Mouse (Mus musculus) kidney, embryonic 16.5 days (tissue): Measurements from ENCODE around the gene Ankrd27. TPM values are rescaled to one million over a fixed set of nuclear protein-coding genes. Genes with fewer than 3 reads are reported as not detected.

Experiments used
- ATAC-seq: fragments of 200-750 bp; cut with Nextera tagmentation; 2 replicates; pipeline ENCODE4 v1.8.0; 2017; ENCODE audit warnings: moderate TSS enrichment; ENCODE audit not compliant: low FRiP score, low TSS enrichment
- H3K27ac ChIP-seq: fragments of 300-500 bp; sonication (generic); 2 replicates; pipeline ENCODE4 v1.5.1; 2014; ENCODE audit warnings: low read length
- H3K27me3 ChIP-seq: fragments of 300-500 bp; sonication (generic); 2 replicates; pipeline ENCODE4 v1.6.1; 2014; ENCODE audit warnings: low read length, control low read depth, mixed read lengths; ENCODE audit not compliant: insufficient read depth
- H3K36me3 ChIP-seq: fragments of 300-500 bp; sonication (generic); 2 replicates; pipeline ENCODE4 v1.6.1; 2014; ENCODE audit warnings: low read length, control low read depth, mixed read lengths; ENCODE audit not compliant: insufficient read depth
- H3K4me1 ChIP-seq: fragments of 300-500 bp; sonication (generic); 2 replicates; pipeline ENCODE4 v1.6.1; 2014; ENCODE audit warnings: low read length, control low read depth, mixed read lengths; ENCODE audit not compliant: insufficient read depth
- H3K4me2 ChIP-seq: fragments of 300-500 bp; sonication (generic); replicated peaks from 2 replicates; pipeline ENCODE4 v1.6.1; 2014; ENCODE audit warnings: low read depth, low read length
- H3K4me3 ChIP-seq: fragments of 300-500 bp; sonication (generic); 2 replicates; pipeline ENCODE4 v1.5.1; 2014; ENCODE audit warnings: mild to moderate bottlenecking, low read length
- H3K9ac ChIP-seq: fragments of 300-500 bp; sonication (generic); replicated peaks from 2 replicates; pipeline ENCODE4 v1.6.1; 2014; ENCODE audit warnings: low read length
- H3K9me3 ChIP-seq: fragments of 300-500 bp; sonication (generic); 2 replicates; pipeline ENCODE4 v1.6.1; 2016; ENCODE audit warnings: low read length, control low read depth
- WGBS: fragments of 180-500 bp; shearing (Covaris S2); extraction: QIAGEN DNeasy Blood & Tissue Kit; methylation state at CpG from one replicate; pipeline ENCODE4 v1.1.7; 2014; 5-methylcytosine and 5-hydroxymethylcytosine counted together
- polyA plus RNA-seq: library from polyadenylated mRNA; unstranded; fragments of >200 nt; fragmentation: Nextera tagmentation; extraction: Ambion mirVana; gene quantifications from 2 replicates; pipeline ENCODE4 v1.2.1, GENCODE M21; 2015

Gene Ankrd27
- polyA plus RNA-seq, 1 experiment from 2014 or later: 37.1 TPM

DNA sequence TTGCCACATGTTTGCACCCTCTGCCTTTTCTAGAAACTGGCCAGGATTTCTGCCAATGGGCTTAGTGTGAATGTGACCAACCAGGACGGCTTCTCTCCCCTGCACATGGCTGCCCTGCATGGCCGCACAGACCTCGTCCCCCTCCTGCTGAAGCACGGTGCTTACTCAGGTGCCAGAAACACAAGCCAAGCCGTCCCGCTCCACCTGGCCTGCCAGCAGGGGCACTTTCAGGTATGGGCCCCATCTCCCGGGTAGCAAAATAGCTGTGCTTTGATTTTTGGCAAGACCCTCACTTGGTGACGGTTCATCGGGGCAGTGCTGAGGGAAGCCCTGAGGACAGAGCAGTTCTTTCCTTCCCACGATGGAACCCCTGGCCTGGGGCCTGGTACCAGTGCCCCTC lies 41.3 kb downstream of the Ankrd27 start:
- no peaks in the 10 kb centered on the region for H3K4me1 ChIP-seq
- H3K27me3 ChIP-seq: no peaks in the 10 kb centered on the region
- H3K9me3 ChIP-seq: no peaks in the 10 kb centered on the region
- H3K9ac ChIP-seq: no peak overlapping the region
- ATAC-seq: no peak
- H3K4me2 ChIP-seq: no peak overlapping the region
- H3K27ac ChIP-seq: no peak overlapping the region
- peaks cover 63% of the 10 kb centered on the region for H3K36me3 ChIP-seq
- no peak overlapping the region for H3K4me3 ChIP-seq
- 76% methylated on average over 10 of the region's 10 CpGs for whole genome bisulfite sequencing

DNA sequence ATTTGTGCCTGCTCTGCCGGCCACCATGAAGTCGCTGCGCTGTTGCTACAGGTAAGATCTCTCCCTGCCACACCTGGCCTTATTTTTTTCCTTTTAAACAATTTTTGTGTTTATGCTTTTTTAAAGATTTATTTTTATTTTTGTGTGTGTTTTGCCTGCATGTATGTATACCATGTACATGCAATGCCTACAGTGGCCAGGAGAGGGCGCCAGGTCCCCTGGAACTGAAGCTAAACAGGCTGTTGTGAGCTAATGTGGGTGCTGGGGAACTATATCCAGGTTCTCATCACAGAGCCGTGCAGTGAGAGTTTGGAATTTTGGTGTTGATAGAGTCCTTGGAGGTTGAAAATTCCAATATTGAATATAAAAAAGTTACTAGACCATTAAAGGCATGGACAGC lies 42.5 kb downstream of the Ankrd27 start:
- H3K27ac ChIP-seq: no peak overlapping the region
- 74% methylated on average over 5 of the region's 5 CpGs for WGBS
- H3K4me1 ChIP-seq: no peaks in the 10 kb centered on the region
- no peak overlapping the region for H3K4me2 ChIP-seq
- no peaks in the 10 kb centered on the region for H3K9me3 ChIP-seq
- H3K9ac ChIP-seq: no peak overlapping the region
- H3K4me3 ChIP-seq: no peak overlapping the region
- ATAC-seq: no peak
- no peaks in the 10 kb centered on the region for H3K27me3 ChIP-seq
- peaks cover 58% of the 10 kb centered on the region for H3K36me3 ChIP-seq

DNA sequence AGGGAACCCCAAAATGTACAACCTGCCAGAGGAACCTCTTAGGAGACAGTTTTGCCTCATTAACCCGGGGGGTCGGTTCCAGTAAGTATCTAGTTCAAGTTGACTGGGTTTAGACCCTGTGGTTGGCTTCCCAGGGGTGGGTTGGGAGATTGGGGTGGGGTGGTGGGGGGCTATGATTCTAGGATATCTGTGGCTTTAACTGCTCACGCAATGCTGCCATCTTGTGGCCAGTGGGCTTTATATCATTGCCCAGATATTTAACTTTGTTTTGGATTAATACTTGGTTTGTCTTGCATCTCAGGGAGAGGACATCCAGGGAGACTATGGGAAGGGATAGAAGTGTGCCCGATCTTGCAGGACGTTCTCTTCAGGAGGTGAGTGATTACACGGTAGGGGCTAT lies 50.2 kb downstream of the Ankrd27 start:
- H3K4me2 ChIP-seq: no peak overlapping the region
- H3K27ac ChIP-seq: no peak overlapping the region
- peaks cover 54% of the 10 kb centered on the region for H3K36me3 ChIP-seq
- WGBS: 59% methylated on average over 6 of the region's 6 CpGs
- H3K27me3 ChIP-seq: no peaks in the 10 kb centered on the region
- H3K4me3 ChIP-seq: no peak overlapping the region
- H3K9ac ChIP-seq: no peak overlapping the region
- H3K4me1 ChIP-seq: no peaks in the 10 kb centered on the region
- 0 out of 2 replicates have a peak, but pooled peaks cover 6% of the 10 kb centered on the region for H3K9me3 ChIP-seq
- ATAC-seq: no peak

DNA sequence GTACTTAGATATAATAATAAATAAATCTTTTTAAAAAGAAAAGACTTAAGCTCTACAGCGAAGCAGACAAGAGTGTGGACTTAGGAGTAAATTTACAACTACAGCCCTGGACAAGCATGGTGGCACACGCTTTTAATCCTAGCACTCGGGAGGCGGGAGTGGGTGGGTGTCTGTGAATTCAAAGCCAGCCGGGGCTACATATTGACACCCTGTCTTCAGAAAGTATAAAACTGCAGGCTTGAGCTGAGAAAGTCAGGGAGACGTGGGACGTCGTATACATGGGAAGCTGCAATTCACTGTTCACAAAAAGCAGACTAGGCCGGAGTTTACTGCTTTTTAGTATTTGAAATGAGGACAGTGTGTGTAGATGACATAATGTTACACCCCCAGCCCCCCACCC lies 50.8 kb downstream of the Ankrd27 start:
- H3K9ac ChIP-seq: no peak overlapping the region
- WGBS: 91% methylated on average over 9 of the region's 9 CpGs
- H3K36me3 ChIP-seq: peaks cover 57% of the 10 kb centered on the region

DNA sequence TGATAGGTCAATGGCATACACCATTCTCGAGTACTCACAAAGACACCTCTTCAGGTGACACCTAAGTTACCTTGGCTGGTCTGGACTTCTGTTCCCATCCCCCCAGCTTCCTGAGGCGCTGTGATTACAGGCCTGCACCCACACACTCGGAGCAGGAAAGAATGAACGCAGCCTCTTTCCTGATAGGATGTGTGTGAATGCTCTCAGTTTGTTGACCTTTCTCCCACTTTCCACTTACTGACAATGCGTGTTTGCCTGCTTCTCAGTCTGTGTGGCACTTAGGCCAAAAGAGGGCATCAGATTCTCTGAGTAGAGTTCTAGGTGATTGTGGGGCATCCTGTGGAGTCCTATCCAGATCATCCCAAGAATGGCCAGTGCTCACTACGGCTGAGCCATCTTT lies 54.0 kb downstream of the Ankrd27 start:
- 75% methylated on average over 6 of the region's 6 CpGs for WGBS
- H3K36me3 ChIP-seq: peaks cover 67% of the 10 kb centered on the region

More for the DNA sequence above, 50.8 kb downstream of the Ankrd27 start:
- ATAC-seq: no peak
- H3K9me3 ChIP-seq: 0 out of 2 replicates have a peak, but pooled peaks cover 6% of the 10 kb centered on the region
- no peaks in the 10 kb centered on the region for H3K27me3 ChIP-seq
- H3K4me1 ChIP-seq: no peaks in the 10 kb centered on the region
- H3K4me2 ChIP-seq: no peak overlapping the region
- H3K4me3 ChIP-seq: no peak overlapping the region
- no peak overlapping the region for H3K27ac ChIP-seq

DNA sequence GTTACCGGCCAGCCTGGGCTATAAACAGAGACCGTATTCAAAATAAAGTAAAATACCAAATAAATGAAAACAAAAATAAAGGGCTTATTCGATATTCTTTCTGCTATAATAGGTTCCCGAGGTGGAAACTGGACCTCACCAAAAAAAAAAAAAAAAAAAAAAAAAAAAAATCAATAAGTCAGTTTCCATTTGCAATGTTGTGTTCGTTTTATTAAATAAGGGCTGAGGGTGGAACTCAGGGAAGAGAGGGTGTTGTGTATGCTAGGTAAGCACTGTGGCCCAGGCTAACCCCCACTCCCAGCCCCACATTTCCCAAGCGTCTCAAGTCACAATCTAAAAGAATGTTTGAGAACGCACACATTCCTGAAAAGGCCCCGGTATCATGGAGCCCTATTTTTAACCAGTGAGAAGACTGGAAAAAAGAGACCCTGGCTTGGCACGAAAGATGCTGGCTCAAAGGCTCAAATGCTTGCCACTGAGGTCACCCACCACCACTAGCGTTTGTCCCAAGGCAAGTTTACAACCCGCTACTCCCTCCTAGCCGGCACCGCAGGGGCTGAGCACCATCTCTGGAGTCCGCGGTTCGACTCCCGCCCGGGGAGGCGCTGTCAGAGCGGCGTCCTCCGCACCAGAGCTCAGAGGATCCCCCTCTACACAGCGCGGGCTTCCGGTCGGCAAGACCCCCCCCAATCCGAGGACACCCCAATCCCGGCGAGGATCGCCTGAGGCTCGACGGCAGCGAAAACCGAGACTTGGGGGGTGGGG lies 60.5 kb downstream of the Ankrd27 start:
- H3K4me1 ChIP-seq: peaks cover 3% of the 10 kb centered on the region; the same call in 1 of the 2 replicates
- ATAC-seq: peak; percentile 49
- peak overlapping the region; percentile 73 for H3K27ac ChIP-seq
- WGBS: 5% methylated on average over 34 of the region's 34 CpGs
- H3K9me3 ChIP-seq: no peaks in the 10 kb centered on the region
- peak overlapping the region; percentile 84 for H3K4me3 ChIP-seq
- peaks cover 30% of the 10 kb centered on the region for H3K36me3 ChIP-seq
- H3K9ac ChIP-seq: peak overlapping the region; percentile 92
- peak overlapping the region; percentile 70 for H3K4me2 ChIP-seq
- no peaks in the 10 kb centered on the region for H3K27me3 ChIP-seq

More for the DNA sequence above, 54.0 kb downstream of the Ankrd27 start:
- no peaks in the 10 kb centered on the region for H3K4me1 ChIP-seq
- H3K9ac ChIP-seq: no peak overlapping the region
- no peak overlapping the region for H3K4me2 ChIP-seq
- no peak overlapping the region for H3K4me3 ChIP-seq
- no peaks in the 10 kb centered on the region for H3K27me3 ChIP-seq
- no peak overlapping the region for H3K27ac ChIP-seq
- no peaks in the 10 kb centered on the region for H3K9me3 ChIP-seq
- no peak for ATAC-seq

DNA sequence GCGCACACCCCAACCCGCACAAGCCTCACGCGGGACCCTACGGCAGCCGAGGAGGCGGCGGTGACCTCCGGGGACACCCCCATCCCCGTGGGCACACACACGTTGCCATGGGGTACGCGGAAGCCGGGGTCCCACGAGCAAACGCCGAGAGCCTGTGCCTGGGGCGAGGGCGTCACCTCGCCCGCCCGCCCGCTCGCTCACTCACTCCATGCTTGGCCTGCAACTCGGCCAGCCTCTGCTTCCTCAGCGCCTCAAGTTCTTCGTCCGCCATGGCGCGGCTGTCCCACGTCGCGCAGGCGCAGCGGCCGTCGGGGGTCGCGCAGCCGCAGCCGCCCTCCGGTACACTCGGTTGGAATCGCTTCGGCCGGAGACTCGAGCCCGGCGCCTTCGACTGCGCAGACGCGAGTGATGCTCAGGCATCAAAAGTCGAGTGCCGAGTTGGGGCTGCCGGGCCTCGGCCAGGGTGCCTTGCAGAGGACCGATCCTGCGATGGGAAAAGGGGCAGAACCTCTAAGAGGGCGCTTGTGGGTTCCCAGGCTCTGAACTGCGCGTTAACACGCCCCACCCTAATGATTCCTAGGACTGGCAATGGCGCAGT lies 61.2 kb downstream of the Ankrd27 start, which contains the start of gene Pdcd5:
Gene Pdcd5 (minus strand): TSS at position 421 of the 598 bp plus-strand sequence.
- peak; percentile 90 for ATAC-seq
- Histone ChIP-seq H3K4me1 (peaks cover 3% of the 10 kb centered on the region; the same call in 1 of the 2 replicates), H3K9ac (peak within 1 kb of the TSS; percentile 92), H3K9me3 (no peaks in the 10 kb centered on the region), H3K27ac (peak within 1 kb of the TSS; percentile 73), H3K36me3 (peaks cover 27% of the 10 kb centered on the region), H3K27me3 (no peaks in the 10 kb centered on the region), H3K4me2 (peak within 1 kb of the TSS; percentile 70), H3K4me3 (peak within 1 kb of the TSS; percentile 84)
- 0% methylated on average over 64 of the region's 64 CpGs for WGBS

DNA sequence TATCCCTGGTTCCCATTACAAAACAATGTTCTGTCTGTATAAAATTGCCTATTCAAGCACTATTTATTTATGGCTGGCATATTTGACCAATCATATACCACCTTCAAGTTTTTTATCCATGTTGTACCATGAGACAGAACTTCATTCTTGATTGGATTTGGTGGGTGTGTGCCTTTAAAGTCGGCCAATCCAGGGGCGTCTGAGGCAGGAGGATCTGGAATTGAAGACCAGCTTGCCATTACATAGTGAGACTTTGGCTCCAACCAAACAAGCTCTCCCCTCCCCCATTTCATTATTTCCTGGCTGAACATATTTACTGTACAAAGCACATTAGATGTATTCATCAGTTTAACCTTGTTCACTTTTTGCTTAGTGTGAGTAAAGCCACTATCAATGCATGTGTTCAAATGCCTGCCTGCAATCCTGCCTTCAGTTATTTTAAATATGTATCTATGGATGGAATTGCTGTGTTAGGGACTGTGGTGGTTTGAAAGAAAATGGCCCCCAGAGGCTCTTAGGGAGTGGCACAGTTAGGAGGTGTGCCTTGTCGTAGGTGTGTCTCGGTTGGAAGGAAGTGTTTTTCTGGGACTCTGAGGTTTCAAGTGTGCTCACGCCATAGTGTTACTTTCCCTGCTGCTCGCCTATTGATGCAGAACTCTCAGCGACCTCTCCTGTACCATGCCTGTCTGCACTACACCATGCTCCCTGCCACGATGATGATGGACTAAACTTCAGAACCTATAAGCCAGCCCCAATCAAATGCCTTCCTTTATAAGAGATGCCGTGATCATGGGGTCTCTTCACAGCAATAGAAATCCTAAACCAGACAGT lies 62.4 kb downstream of the Ankrd27 start:
- no peak overlapping the region for H3K9ac ChIP-seq
- no peak; the same call in 1 of the 2 replicates for ATAC-seq
- no peak overlapping the region for H3K4me2 ChIP-seq
- no peaks in the 10 kb centered on the region for H3K9me3 ChIP-seq
- 57% methylated on average over 9 of the region's 9 CpGs for WGBS
- H3K36me3 ChIP-seq: peaks cover 15% of the 10 kb centered on the region
- H3K4me3 ChIP-seq: no peak overlapping the region
- H3K4me1 ChIP-seq: peaks cover 3% of the 10 kb centered on the region; the same call in 1 of the 2 replicates
- no peaks in the 10 kb centered on the region for H3K27me3 ChIP-seq
- H3K27ac ChIP-seq: no peak overlapping the region

DNA sequence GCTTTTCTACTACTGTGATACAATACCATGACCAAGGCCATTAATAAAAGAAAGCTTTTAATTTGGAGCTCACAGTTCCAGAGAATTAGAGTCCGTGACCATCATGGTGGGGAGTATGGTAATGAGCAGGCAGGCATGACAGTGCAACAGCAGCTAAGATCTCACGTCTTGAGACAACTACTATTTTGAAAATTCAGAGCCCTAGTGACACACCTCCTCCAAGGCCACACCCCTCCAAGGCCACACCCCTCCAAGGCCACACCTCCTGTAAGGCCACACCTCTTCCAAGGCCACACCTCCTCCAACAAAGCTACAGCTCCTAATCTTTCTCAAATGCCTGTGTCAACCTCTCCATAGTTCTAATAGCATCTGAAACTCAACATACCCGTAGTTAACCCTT lies 63.0 kb downstream of the Ankrd27 start:
- peaks cover 10% of the 10 kb centered on the region for H3K36me3 ChIP-seq
- H3K4me3 ChIP-seq: no peak overlapping the region
- no peaks in the 10 kb centered on the region for H3K9me3 ChIP-seq
- H3K4me1 ChIP-seq: peaks cover 3% of the 10 kb centered on the region; the same call in 1 of the 2 replicates
- WGBS: 35% methylated on average over 3 of the region's 3 CpGs
- no peak overlapping the region for H3K9ac ChIP-seq
- H3K27me3 ChIP-seq: no peaks in the 10 kb centered on the region
- H3K4me2 ChIP-seq: no peak overlapping the region
- H3K27ac ChIP-seq: no peak overlapping the region
- peak; percentile 22; the same call in 1 of the 2 replicates for ATAC-seq
